In genomic region chr11:95353226-95353625, GRCm38 (mm10) we compare ENCODE assay signal across 27 mouse cellular contexts. TPM values are rescaled to one million over a fixed set of nuclear protein-coding genes. Genes with fewer than 3 reads are reported as not detected.
DNase-seq lines count a peak whose midpoint lies in the region; ATAC-seq lines count a peak whose summit lies in the region.
"Had no signal": no experiment of that assay in that cellular context is flagged by ENCODE, and none has a peak within 500 bp of the region (broad histone marks: within the 10 kb centered on the region; RNA-seq: fewer than 3 reads in every experiment).

No protein-coding gene starts in this region.

- 45% methylated on average over 9 of the region's 9 CpGs for WGBS in liver, embryonic 15.5 days (ENCODE audit: insufficient replicate concordance)

- H3K9me3 ChIP-seq in erythroblast, embryonic 14.5 days (ENCODE audit: control insufficient read depth, low read length), result no peaks in the 10 kb centered on the region
- H3K9me3 ChIP-seq in liver, embryonic 15.5 days (replicated peaks), result no peaks in the 10 kb centered on the region
- H3K9me3 ChIP-seq: embryonic facial prominence, embryonic 12.5 days; forebrain, embryonic 13.5 days; G1E; hindbrain, embryonic 10.5 days; kidney, embryonic 15.5 days had no signal

- peaks cover 100% of the 10 kb centered on the region for H3K36me3 ChIP-seq in erythroblast, embryonic 14.5 days (ENCODE audit: control insufficient read depth)
- H3K36me3 ChIP-seq in liver, embryonic 15.5 days (replicated peaks), result peaks cover 95% of the 10 kb centered on the region

- peak overlapping the region; percentile 98 for H3K27ac ChIP-seq in liver, embryonic 15.5 days (replicated peaks)
- H3K27ac ChIP-seq: embryonic facial prominence, embryonic 12.5 days; forebrain, embryonic 13.5 days; hindbrain, embryonic 10.5 days; left cerebral cortex, adult 2 months had no signal

- H3K4me1 ChIP-seq in erythroblast, embryonic 14.5 days (ENCODE audit: control insufficient read depth), result peaks cover 96% of the 10 kb centered on the region
- H3K4me1 ChIP-seq in liver, embryonic 15.5 days (replicated peaks), result peaks cover 97% of the 10 kb centered on the region

- H3K4me3 ChIP-seq in erythroblast, embryonic 14.5 days (replicated peaks), result peak overlapping the region; percentile 10
- H3K4me3 ChIP-seq in liver, embryonic 15.5 days (replicated peaks), result no peak overlapping the region
- H3K4me3 ChIP-seq: embryonic facial prominence, embryonic 12.5 days; forebrain, embryonic 13.5 days; gastrocnemius, adult 2 months; hindbrain, embryonic 10.5 days; kidney, embryonic 15.5 days; left cerebral cortex, adult 2 months had no signal

- no peak for ATAC-seq in erythroblast, adult 5-6 weeks (replicated peaks; ENCODE audit: low FRiP score, poor library complexity, severe bottlenecking)
- ATAC-seq in liver, embryonic 15.5 days (ENCODE audit: insufficient read depth), result no peak
- ATAC-seq: forebrain, embryonic 13.5 days; hindbrain, embryonic 16.5 days; intestine, embryonic 16.5 days had no signal

- H3K9ac ChIP-seq in liver, embryonic 15.5 days, result no peak overlapping the region
- H3K9ac ChIP-seq: embryonic facial prominence, embryonic 12.5 days; forebrain, embryonic 13.5 days; kidney, embryonic 15.5 days had no signal

- H3K27me3 ChIP-seq in erythroblast, embryonic 14.5 days (ENCODE audit: control insufficient read depth), result no peaks in the 10 kb centered on the region
- H3K27me3 ChIP-seq in liver, embryonic 15.5 days, result no peaks in the 10 kb centered on the region
- H3K27me3 ChIP-seq: embryonic facial prominence, embryonic 12.5 days; forebrain, embryonic 13.5 days; kidney, embryonic 15.5 days had no signal

- H3K4me2 ChIP-seq in liver, embryonic 15.5 days, result peak overlapping the region; percentile 11; the same call in 1 of the 2 replicates
- H3K4me2 ChIP-seq: embryonic facial prominence, embryonic 12.5 days; forebrain, embryonic 13.5 days; heart, embryonic 11.5 days; kidney, embryonic 15.5 days; midbrain, embryonic 11.5 days had no signal

- intact Hi-C loops in left cerebral cortex, postnatal 10 days (cut with DNase I), result no loop called here

- peak; percentile 34 for DNase-seq in thymus, postnatal 14 days
- no peak for DNase-seq in thymus, postnatal 10 days (ENCODE audit: low spot score in 2 of 2)
- no peak for DNase-seq in urinary bladder, adult 2 months (ENCODE audit: low spot score)
- no peak for DNase-seq in adrenal gland, postnatal 25 days
- DNase-seq in left cerebral cortex, postnatal 10 days (ENCODE audit: extremely low spot score in 1 of 2, low spot score in 2 of 2), result no peak
- DNase-seq: adrenal gland, adult 2 months; cerebellum, adult 18-20 months; cerebellum, postnatal 14 days; gastrocnemius, adult 2 months; heart, postnatal 10 days; kidney, postnatal 36 days; lung, postnatal 10 days; right cerebral cortex, postnatal 14 days; spleen, adult 18-20 months had no signal

RNA-seq across cellular contexts. Expression of gene Fam117a, which starts 16.4 kb away (rescaled TPM):
- 184 and 248 TPM in 2 replicates for polyA plus RNA-seq in erythroblast, embryonic 14.5 days (2012)
- 321 and 423 TPM in 2 replicates for total RNA-seq in erythroblast, adult 5-6 weeks (2015; ENCODE audit: low replicate concordance)
- total RNA-seq in erythroblast, adult 5-6 weeks (2017; ENCODE audit: low replicate concordance), result 386 and 450 TPM in 2 replicates
- 75.3 and 78.9 TPM in 2 replicates for polyA plus RNA-seq in liver, embryonic 15.5 days (2015; fragmentation: Nextera tagmentation; extraction: Ambion mirVana)
- polyA plus RNA-seq in urinary bladder, adult 2 months (2012; rRNA removed), result 20.8 and 23.0 TPM in 2 replicates
- 13.7 and 13.8 TPM in 2 replicates for total RNA-seq in adrenal gland, postnatal 25 days (2021)
- 1 to 10 TPM; 2.9 TPM for total RNA-seq in left cerebral cortex, postnatal 10 days (2021)

RNA-seq across cellular contexts. Expression of gene Slc35b1, which starts 31.3 kb away (rescaled TPM):
- 0.78 and 0.98 TPM in 2 replicates for polyA plus RNA-seq in erythroblast, embryonic 14.5 days (2012)
- 20.8 and 23.0 TPM in 2 replicates for total RNA-seq in erythroblast, adult 5-6 weeks (2015; ENCODE audit: low replicate concordance)
- total RNA-seq in erythroblast, adult 5-6 weeks (2017; ENCODE audit: low replicate concordance), result 31.4 and 40.6 TPM in 2 replicates
- polyA plus RNA-seq in liver, embryonic 15.5 days (2015; fragmentation: Nextera tagmentation; extraction: Ambion mirVana), result 39.2 and 40.6 TPM in 2 replicates
- 55.1 and 66.5 TPM in 2 replicates for polyA plus RNA-seq in urinary bladder, adult 2 months (2012; rRNA removed)
- 51.8 and 53.9 TPM in 2 replicates for total RNA-seq in adrenal gland, postnatal 25 days (2021)
- 10 to 100 TPM; 78.8 to 79.4 TPM for total RNA-seq in left cerebral cortex, postnatal 10 days (2021)

RNA-seq across cellular contexts. Expression of gene Kat7, which starts 43.2 kb away (rescaled TPM):
- 1.3 and 1.4 TPM in 2 replicates for polyA plus RNA-seq in erythroblast, embryonic 14.5 days (2012)
- 33.8 and 39.3 TPM in 2 replicates for total RNA-seq in erythroblast, adult 5-6 weeks (2015; ENCODE audit: low replicate concordance)
- total RNA-seq in erythroblast, adult 5-6 weeks (2017; ENCODE audit: low replicate concordance), result 41.5 and 65.5 TPM in 2 replicates
- polyA plus RNA-seq in liver, embryonic 15.5 days (2015; fragmentation: Nextera tagmentation; extraction: Ambion mirVana), result 30.6 and 30.8 TPM in 2 replicates
- polyA plus RNA-seq in urinary bladder, adult 2 months (2012; rRNA removed), result 36.3 and 38.0 TPM in 2 replicates
- 51.7 and 58.0 TPM in 2 replicates for total RNA-seq in adrenal gland, postnatal 25 days (2021)
- 10 to 100 TPM; 59.1 to 60.9 TPM for total RNA-seq in left cerebral cortex, postnatal 10 days (2021)

Comparison
In these comparisons a context has a peak if more than half of its experiments do, and no peak if none do; other contexts are left out.
1. RNA of gene Fam117a, which starts 16.4 kb away (total RNA-seq): 321 to 450 TPM in erythroblast, adult 5-6 weeks; 13.7 to 13.8 TPM in adrenal gland, postnatal 25 days and 2.9 TPM in left cerebral cortex, postnatal 10 days; every median in the first group is over 10 times any median in the second.